8 mouse cellular contexts compared by ENCODE assay signal in genomic region chr2:33179930-33180630, GRCm38 (mm10). TPM values are rescaled to one million over a fixed set of nuclear protein-coding genes. Genes with fewer than 3 reads are reported as not detected.
DNase-seq lines count a peak whose midpoint lies in the region; ATAC-seq and TF ChIP-seq lines count a peak whose summit lies in the region.

No protein-coding gene starts in this region.

- no peaks in the 10 kb centered on the region for H3K36me3 ChIP-seq in hindbrain, embryonic 12.5 days
- no peaks in the 10 kb centered on the region for H3K36me3 ChIP-seq in hindbrain, embryonic 11.5 days (ENCODE audit: control insufficient read depth, insufficient read depth, low read length)
- H3K36me3 ChIP-seq in hindbrain, postnatal 0 days (ENCODE audit: insufficient read depth, low read length), result no peaks in the 10 kb centered on the region
- H3K36me3 ChIP-seq in lung, postnatal 0 days (ENCODE audit: insufficient read depth, low read length), result no peaks in the 10 kb centered on the region

- H3K4me2 ChIP-seq in hindbrain, embryonic 12.5 days (replicated peaks), result no peak overlapping the region
- H3K4me2 ChIP-seq in hindbrain, embryonic 11.5 days (replicated peaks; ENCODE audit: low read depth, low read length), result no peak overlapping the region
- H3K4me2 ChIP-seq in hindbrain, postnatal 0 days (ENCODE audit: low read depth, low read length), result no peak overlapping the region
- H3K4me2 ChIP-seq in lung, postnatal 0 days (replicated peaks; ENCODE audit: low read depth, low read length), result no peak overlapping the region

- no peaks in the 10 kb centered on the region for H3K27me3 ChIP-seq in hindbrain, embryonic 12.5 days
- no peaks in the 10 kb centered on the region for H3K27me3 ChIP-seq in hindbrain, embryonic 11.5 days (ENCODE audit: control insufficient read depth, insufficient read depth, low read length)
- H3K27me3 ChIP-seq in hindbrain, postnatal 0 days (ENCODE audit: insufficient read depth, low read length), result no peaks in the 10 kb centered on the region
- H3K27me3 ChIP-seq in lung, postnatal 0 days (replicated peaks; ENCODE audit: insufficient read depth, low read length), result no peaks in the 10 kb centered on the region

- no peak for TF ChIP-seq EP300 in lung, postnatal 0 days (IDR thresholded peaks at IDR 0.05)

- no peak for TF ChIP-seq CTCF in hindbrain, postnatal 0 days (IDR thresholded peaks at IDR 0.05; ENCODE audit: low read depth)
- no peak for TF ChIP-seq CTCF in lung, postnatal 0 days (IDR thresholded peaks at IDR 0.05)

- H3K4me3 ChIP-seq in hindbrain, embryonic 12.5 days, result no peak overlapping the region
- H3K4me3 ChIP-seq in hindbrain, embryonic 11.5 days (ENCODE audit: low read depth, low read length), result no peak overlapping the region
- H3K4me3 ChIP-seq in hindbrain, postnatal 0 days (ENCODE audit: low read length), result no peak overlapping the region
- no peak overlapping the region for H3K4me3 ChIP-seq in lung, postnatal 0 days (ENCODE audit: low read depth, low read length)

- no peak for DNase-seq in hindbrain, embryonic 11.5 days (ENCODE audit: low spot score)
- peak; percentile 61 for DNase-seq in brain, adult 2 months (ENCODE audit: low read depth, low spot score)
- DNase-seq in hindbrain, postnatal 0 days (ENCODE audit: low spot score), result peak; percentile 28
- peak; percentile 49 for DNase-seq in lung, postnatal 0 days (ENCODE audit: low spot score)
- DNase-seq in urinary bladder, adult 2 months (ENCODE audit: low spot score), result no peak
- no peak for DNase-seq in yolk sac, embryonic 10.5 days (ENCODE audit: low spot score)
- DNase-seq in gastrocnemius, adult 8-10 months (ENCODE audit: low spot score in 2 of 2), result no peak

- H3K4me1 ChIP-seq in hindbrain, embryonic 12.5 days, result peaks cover 34% of the 10 kb centered on the region
- peaks cover 8% of the 10 kb centered on the region for H3K4me1 ChIP-seq in hindbrain, embryonic 11.5 days (replicated peaks; ENCODE audit: control insufficient read depth, insufficient read depth, low read length)
- H3K4me1 ChIP-seq in hindbrain, postnatal 0 days (ENCODE audit: insufficient read depth, low read length), result peaks cover 27% of the 10 kb centered on the region
- H3K4me1 ChIP-seq in lung, postnatal 0 days (ENCODE audit: insufficient read depth, low read depth, low read length), result no peaks in the 10 kb centered on the region

- H3K9ac ChIP-seq in hindbrain, embryonic 12.5 days, result no peak overlapping the region
- no peak overlapping the region for H3K9ac ChIP-seq in hindbrain, embryonic 11.5 days (ENCODE audit: low read depth, low read length)
- H3K9ac ChIP-seq in hindbrain, postnatal 0 days (replicated peaks; ENCODE audit: low read length), result no peak overlapping the region
- no peak overlapping the region for H3K9ac ChIP-seq in lung, postnatal 0 days (replicated peaks; ENCODE audit: low read depth)

- WGBS in hindbrain, embryonic 12.5 days, result 47% methylated on average over 16 of the region's 16 CpGs
- WGBS in hindbrain, embryonic 11.5 days, result 56% methylated on average over 16 of the region's 16 CpGs
- 29% methylated on average over 16 of the region's 16 CpGs for WGBS in hindbrain, postnatal 0 days
- WGBS in lung, postnatal 0 days, result 55% methylated on average over 16 of the region's 16 CpGs

- no peaks in the 10 kb centered on the region for H3K9me3 ChIP-seq in hindbrain, embryonic 12.5 days (replicated peaks)
- no peaks in the 10 kb centered on the region for H3K9me3 ChIP-seq in hindbrain, embryonic 11.5 days (ENCODE audit: control insufficient read depth, low read length)
- no peaks in the 10 kb centered on the region for H3K9me3 ChIP-seq in hindbrain, postnatal 0 days (ENCODE audit: low read length)
- H3K9me3 ChIP-seq in lung, postnatal 0 days (ENCODE audit: low read length), result no peaks in the 10 kb centered on the region

- 0 out of 2 replicates have a peak, but pooled peaks have one; percentile 38 for ATAC-seq in hindbrain, embryonic 12.5 days (ENCODE audit: low FRiP score)
- ATAC-seq in hindbrain, embryonic 11.5 days (ENCODE audit: low FRiP score), result no peak
- 0 out of 2 replicates have a peak, but pooled peaks have one; percentile 5 for ATAC-seq in hindbrain, postnatal 0 days
- ATAC-seq in lung, postnatal 0 days, result peak; percentile 53

- H3K27ac ChIP-seq in hindbrain, embryonic 12.5 days, result no peak overlapping the region
- H3K27ac ChIP-seq in hindbrain, embryonic 11.5 days (ENCODE audit: low read depth, low read length), result no peak overlapping the region
- H3K27ac ChIP-seq in hindbrain, postnatal 0 days, result 0 out of 2 replicates have a peak overlapping the region, but pooled peaks have one; percentile 12
- no peak overlapping the region for H3K27ac ChIP-seq in lung, postnatal 0 days (ENCODE audit: low read length)

RNA-seq across cellular contexts. Expression of gene Angptl2, which starts 35.8 kb away (rescaled TPM):
- polyA plus RNA-seq in hindbrain, embryonic 12.5 days (2016; fragmentation: Nextera tagmentation; extraction: Ambion mirVana), result 32.8 and 35.4 TPM in 2 replicates
- polyA plus RNA-seq in hindbrain, embryonic 11.5 days (2014; fragmentation: Nextera tagmentation; extraction: Ambion mirVana), result 19.9 and 21.3 TPM in 2 replicates
- total RNA-seq in hindbrain, postnatal 0 days (2014; rRNA removed), result 16.3 and 22.0 TPM in 2 replicates
- 9.3 and 11.5 TPM in 2 replicates for polyA plus RNA-seq in hindbrain, postnatal 0 days (2015; fragmentation: Nextera tagmentation; extraction: Ambion mirVana)
- polyA plus RNA-seq in lung, postnatal 0 days (2015; fragmentation: Nextera tagmentation; extraction: Ambion mirVana), result 28.6 and 33.8 TPM in 2 replicates
- 67.7 and 73.5 TPM in 2 replicates for polyA plus RNA-seq in urinary bladder, adult 2 months (2012; rRNA removed)
- 10 to 100 TPM; 21.1 to 32.8 (median 26.5) TPM for total RNA-seq in gastrocnemius, adult 8-10 months (2022)

RNA-seq across cellular contexts. Expression of gene Garnl3, which starts 48.6 kb away (rescaled TPM):
- polyA plus RNA-seq in hindbrain, embryonic 12.5 days (2016; fragmentation: Nextera tagmentation; extraction: Ambion mirVana), result 20.6 and 24.2 TPM in 2 replicates
- polyA plus RNA-seq in hindbrain, embryonic 11.5 days (2014; fragmentation: Nextera tagmentation; extraction: Ambion mirVana), result 14.3 and 18.5 TPM in 2 replicates
- total RNA-seq in hindbrain, postnatal 0 days (2014; rRNA removed), result 96.9 and 105 TPM in 2 replicates
- 56.1 and 57.0 TPM in 2 replicates for polyA plus RNA-seq in hindbrain, postnatal 0 days (2015; fragmentation: Nextera tagmentation; extraction: Ambion mirVana)
- 5.9 and 8.5 TPM in 2 replicates for polyA plus RNA-seq in lung, postnatal 0 days (2015; fragmentation: Nextera tagmentation; extraction: Ambion mirVana)
- polyA plus RNA-seq in urinary bladder, adult 2 months (2012; rRNA removed), result 3.7 TPM in 2 replicates
- 1 to 10 TPM in 1 of 4 experiments, under 1 TPM in 2, not detected in 1; 0.32 to 1.1 (median 0.99) TPM for total RNA-seq in gastrocnemius, adult 8-10 months (2022)

Comparison
In these comparisons a context has a peak if more than half of its experiments do, and no peak if none do; other contexts are left out.
1. DNase-seq: peak in brain, adult 2 months (single experiment), hindbrain, postnatal 0 days (single experiment) and lung, postnatal 0 days (single experiment); none in hindbrain, embryonic 11.5 days (single experiment), urinary bladder, adult 2 months (single experiment), yolk sac, embryonic 10.5 days (single experiment) and gastrocnemius, adult 8-10 months (0 of 2).